Mouse (Mus musculus) ovary, postnatal 36 days (tissue): ENCODE results near the gene Gpr21.
"Not testable (repeated sequence)": the region's sequence is repeated elsewhere in the genome, so short reads cannot be mapped to it uniquely, and the experiment has no call there.

Source experiments
- DNase-seq: peaks from one replicate; pipeline ENCODE4 v3.0.0; 2022; ENCODE audit warnings: low spot score, mixed read lengths

Gene Gpr21

GRCm38 (mm10) chr2:37516030-37516710 is at the start of gene Gpr21:
TSS of gene Gpr21 (plus strand) at chr2:37516332.
- DNase-seq = no peak

DNA sequence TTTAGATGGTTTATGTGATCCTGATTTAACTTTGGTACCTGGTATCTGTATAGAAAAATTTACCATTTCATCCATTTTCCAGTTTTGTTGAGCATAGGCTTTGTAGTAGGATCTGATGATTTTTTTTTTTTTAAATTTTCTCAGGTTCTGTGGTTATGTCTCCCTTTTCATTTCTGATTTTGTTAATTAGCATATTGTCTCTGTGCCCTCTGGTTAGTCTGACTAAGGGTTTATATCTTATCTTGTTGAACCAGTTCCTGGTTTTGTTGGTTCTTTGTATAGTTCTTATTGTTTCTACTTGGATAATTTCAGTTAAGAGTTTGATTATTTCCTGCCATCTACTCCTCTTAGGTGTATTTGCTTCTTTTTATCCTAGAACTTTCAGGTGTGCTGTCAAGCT is 36.6 kb upstream of the Gpr21 start:
- no peak for DNase-seq

DNA sequence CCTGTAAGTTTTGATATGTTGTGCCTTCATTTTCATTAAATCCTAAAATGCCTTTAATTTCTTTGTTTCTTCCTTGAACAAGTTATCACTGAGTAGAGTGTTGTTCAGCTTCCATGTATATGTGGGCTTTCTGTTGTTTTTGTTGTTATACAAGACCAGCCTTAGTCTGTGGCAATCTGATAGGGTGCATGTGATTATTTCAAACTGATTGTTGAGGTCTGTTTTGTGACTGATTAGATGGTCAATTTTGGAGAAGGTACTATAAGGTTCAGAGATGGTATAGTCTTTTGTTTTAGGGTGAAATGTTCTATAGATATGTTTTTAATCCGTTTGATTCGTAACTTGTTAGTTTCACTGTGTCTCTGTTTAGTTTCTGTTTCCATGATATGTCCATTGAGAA is 36.1 kb upstream of the Gpr21 start:
- DNase-seq = no peak

DNA sequence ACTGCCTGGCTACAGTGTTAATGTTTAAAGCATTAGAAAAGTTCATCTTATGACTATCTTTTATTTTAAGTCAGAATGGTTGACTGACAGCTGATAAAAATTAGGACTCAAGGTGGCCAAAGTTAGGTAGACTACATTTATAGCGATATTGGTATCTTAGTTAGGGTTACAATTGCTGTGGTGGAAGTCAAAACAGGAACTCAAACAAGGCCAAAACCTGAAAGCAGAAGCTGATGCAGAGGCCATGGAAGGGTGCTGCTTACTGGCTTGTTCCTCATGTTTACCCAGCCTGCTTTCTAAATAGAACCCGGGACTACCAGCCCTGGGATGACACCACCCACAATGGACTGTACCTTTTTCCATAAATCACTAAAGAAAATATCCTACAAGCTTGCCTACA is 32.0 kb upstream of the Gpr21 start:
- DNase-seq = no peak

DNA sequence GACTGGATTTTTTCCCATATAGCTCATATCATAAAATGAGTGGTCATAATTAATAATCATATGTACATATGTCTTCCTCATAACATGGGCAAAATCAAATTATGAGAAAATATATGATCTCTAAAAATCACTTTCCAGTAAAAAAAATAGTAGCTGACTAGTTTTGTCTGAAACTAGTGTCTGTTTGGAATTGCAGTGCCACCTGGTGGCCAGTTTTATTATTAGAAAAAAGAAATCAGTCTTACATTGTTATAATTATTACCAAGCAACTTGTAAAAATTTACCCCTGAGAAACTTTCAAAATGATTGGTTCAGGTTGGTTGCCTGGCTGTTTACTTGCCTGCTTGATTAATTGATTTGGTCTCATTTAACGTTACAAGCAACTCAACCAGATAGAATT is 30.8 kb upstream of the Gpr21 start:
- no peak for DNase-seq

- DNase-seq = no peak
Measured at GRCm38 (mm10) chr2:37486408-37486807, 29.7 kb upstream of the Gpr21 start.

DNA sequence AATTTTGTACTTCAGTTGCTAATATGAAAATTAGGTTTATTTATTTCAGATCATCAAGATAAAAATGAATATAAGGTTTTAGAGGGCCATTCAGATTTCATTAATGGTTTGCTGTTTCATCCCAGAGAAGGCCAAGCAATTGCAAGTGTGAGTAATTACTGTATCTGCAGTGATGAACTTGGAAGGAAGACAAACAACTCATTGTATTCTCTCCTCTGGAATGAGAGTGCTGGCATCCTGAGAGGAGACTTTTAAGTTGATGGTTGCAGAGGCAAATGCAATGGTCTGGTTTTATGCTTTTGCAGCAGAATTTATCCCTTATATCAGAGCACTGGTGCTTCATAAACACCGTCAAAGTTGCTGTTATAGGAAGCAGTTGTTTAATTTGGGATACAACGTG is 27.2 kb upstream of the Gpr21 start:
- DNase-seq = no peak

DNA sequence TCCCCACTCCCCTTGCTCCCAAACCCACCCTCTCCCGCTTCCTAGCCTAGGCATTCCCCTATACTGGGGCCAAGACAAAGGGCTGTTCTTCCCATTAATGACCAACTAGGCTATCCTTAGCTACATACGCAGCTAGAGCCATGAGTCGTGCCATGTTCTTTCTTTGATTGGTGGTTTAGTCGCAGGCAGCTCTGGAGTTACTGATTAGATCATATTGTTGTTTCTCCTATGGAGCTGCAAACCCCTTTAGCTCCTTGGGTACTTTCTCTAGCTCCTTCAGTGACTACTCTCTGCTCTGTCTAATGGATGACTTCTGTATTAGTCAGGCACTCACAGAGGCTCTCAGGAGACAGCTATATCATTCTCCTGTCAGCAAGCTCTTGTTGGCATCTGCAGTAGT is 18.8 kb upstream of the Gpr21 start:
- no peak for DNase-seq

DNA sequence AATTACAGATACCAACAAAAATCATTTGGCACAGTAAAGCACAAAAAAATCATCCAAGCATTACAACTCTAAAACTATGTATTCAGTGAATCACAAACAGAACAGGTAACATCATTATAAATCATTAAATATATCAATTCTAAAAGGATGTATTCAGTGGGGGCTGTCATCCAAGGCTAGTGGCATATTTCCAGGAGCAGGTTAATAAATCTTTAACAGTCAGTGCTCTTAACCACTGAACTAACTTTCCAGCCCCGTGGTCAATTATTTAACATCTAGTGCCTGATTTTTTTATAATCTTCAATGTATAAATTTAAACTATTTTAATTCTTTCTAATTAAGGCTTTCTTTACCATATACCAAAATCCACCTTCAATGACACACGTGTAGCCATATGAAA is 10.3 kb upstream of the Gpr21 start:
- not testable (repeated sequence) for DNase-seq

DNA sequence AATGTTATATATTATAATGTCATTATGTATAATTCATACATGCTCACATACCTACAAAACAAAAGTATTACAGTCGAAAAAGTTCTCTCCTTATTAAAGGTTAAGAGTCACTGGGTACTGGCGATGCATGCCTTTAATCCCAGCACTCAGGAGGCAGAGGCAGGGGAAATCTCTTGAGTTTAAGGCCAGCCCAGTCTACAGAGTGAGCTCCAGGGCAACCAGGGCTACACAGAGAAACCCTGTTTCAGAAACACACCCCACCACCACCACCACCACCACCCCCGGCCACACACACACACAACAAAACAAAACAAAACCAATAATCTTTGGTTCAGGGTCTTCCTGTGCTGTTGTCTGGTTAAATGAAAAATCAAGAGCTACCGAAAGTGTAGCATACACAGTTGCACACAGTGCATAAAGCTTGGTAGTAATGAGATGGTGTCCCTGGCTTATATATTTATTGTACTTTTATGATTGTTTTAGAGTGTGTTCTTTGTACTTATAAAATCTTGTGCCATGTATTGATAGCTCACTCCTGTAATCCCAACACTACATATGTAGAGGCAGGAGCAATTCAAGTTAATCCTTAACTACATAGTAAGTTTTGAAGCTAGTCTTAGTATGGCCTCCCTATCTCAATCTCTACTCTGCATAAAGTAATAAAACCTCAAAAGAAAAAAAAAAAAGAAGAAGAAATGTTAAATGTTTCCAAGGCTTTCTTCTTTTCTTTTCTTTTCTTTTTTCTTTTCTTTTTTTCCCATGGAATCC is 4.8 kb upstream of the Gpr21 start:
- DNase-seq = no peak

- DNase-seq = no peak
Measured at GRCm38 (mm10) chr2:37516922-37517462, 860 bp downstream of the Gpr21 start.

GRCm38 (mm10) chr2:37518561-37519285 is 2.6 kb downstream of the Gpr21 start:
- no peak for DNase-seq

GRCm38 (mm10) chr2:37519286-37519640 is 3.1 kb downstream of the Gpr21 start:
- DNase-seq = no peak

- no peak for DNase-seq
Measured at GRCm38 (mm10) chr2:37527587-37527986, 11.5 kb downstream of the Gpr21 start.

DNA sequence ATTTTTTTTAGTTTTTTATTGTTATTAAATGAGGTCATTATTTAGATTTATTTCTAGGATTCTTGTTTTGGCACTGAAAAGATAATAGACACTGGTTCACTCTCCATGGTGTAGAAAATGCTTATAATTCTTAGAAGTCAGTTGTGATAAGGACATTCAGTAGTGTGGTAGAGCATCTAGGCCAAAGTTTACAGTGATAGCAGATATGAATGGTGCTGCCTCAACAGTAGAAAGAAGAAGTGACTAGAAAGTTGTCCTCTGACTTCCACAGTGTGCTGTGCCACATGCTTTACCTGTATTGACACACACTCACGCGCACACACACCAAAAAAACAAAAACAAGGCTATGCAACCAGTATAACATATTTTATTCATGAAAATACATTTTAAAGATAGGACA is 13.3 kb downstream of the Gpr21 start:
- no peak for DNase-seq

GRCm38 (mm10) chr2:37530766-37531165 is 14.6 kb downstream of the Gpr21 start:
- no peak for DNase-seq

DNA sequence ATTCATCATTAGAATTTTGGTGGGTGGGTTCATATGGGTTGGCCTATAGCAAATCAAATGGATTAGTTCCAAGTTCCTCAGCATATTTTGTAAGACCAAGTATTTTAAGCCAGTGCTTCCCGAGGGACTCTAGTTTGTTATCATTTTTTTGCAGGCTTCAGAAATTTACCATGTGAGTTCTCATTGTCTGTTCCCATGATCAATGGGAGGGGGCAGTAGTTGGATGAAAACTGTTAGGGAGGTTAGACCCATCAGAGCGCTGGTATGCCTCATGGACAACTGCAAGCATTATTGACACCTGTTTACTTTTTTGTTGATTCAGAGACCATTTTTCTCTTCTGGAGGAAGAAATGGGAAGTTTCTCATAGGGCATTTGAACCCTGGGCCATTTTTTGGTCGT is 15.5 kb downstream of the Gpr21 start:
- DNase-seq = no peak

- DNase-seq = no peak
Measured at GRCm38 (mm10) chr2:37549346-37550012, 33.3 kb downstream of the Gpr21 start.

DNA sequence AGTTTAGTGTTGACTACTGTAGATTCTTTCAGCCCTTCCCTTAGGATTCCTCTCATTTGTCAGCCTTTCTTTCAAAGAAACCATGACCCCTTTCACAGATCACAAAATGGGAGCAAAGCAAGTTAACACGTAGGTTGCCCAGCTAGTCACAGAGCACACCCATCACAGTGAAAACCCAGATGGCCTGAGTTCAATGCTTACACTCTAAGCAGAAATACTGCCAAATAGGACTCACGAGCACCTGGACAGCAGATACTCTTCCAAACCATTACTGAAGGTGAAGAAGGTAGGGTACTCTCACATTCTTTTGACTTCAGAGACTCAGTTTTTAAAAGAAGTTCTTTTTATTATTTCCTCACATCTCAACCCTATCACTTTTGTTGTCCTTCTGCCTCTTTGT is 40.2 kb downstream of the Gpr21 start:
- no peak for DNase-seq

DNA sequence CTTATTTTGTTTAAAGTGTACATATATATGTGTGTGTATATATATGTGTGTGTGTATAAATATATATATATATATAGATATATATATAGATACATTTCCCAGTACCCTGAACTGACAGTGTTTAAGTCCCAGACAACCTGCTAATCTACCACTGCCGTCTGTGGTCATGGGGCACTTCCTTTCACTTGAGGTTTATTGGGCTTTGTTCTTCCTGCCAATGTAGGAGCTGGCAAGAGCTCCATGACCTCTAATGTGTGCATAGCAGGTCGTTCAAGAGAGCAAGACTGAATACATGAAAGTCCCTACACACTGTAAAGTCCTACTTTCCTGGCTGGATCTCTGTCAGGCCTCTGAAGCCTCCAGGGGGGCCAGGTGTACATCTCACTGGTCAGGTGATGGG is 49.4 kb downstream of the Gpr21 start:
- no peak for DNase-seq

- DNase-seq = no peak
Measured at GRCm38 (mm10) chr2:37566035-37566434, 49.9 kb downstream of the Gpr21 start.

DNA sequence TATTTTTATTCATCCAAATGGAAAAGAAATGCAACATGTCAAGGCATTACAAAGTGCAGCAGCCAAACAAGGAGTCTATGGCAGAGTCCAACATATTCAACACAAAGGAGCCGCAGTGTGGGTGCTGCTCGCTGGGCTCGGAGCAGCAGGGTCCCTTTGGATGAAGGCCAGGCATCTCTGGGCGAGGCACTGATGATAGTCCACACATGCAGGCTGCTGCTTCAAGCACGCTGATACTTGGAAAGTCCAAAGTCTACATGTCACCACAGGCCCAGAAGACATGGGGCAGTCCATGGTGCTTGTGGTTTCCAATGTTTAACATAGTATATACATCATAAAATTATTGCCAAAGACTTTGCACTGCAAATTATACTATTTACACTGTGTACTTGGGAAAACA is 53.8 kb downstream of the Gpr21 start:
- no peak for DNase-seq
